Mouse (Mus musculus) olfactory bulb, adult 2 months (tissue): ENCODE measurements around the gene Etfdh.

ENCODE experiments used
- CTCF ChIP-seq: fragments of 200-500 bp; IDR thresholded peaks from 2 replicates; pipeline ENCODE4 v1.5.1; 2012; ENCODE audit warnings: low read depth, mild to moderate bottlenecking, low read length, moderate library complexity; ENCODE audit not compliant: insufficient read depth
- POLR2A ChIP-seq: fragments of 200-500 bp; IDR thresholded peaks from 2 replicates; pipeline ENCODE4 v1.6.1; 2012; ENCODE audit warnings: mild to moderate bottlenecking, low read depth, low read length, moderate library complexity; ENCODE audit not compliant: insufficient read depth

GRCm38 (mm10) chr3:79664787-79665408 is 35.6 kb upstream of the Etfdh start:
- TF ChIP-seq CTCF = no peak
- no peak for TF ChIP-seq POLR2A
